Mouse (Mus musculus): ENCODE data around the gene Ndufa6.

GRCm38 (mm10) chr15:82350349-82350748 lies 3.8 kb downstream of the Ndufa6 start:
- TF ChIP-seq ZC3H11A (IDR thresholded peaks at IDR 0.05; ENCODE audit: borderline replicate concordance, low read depth, low read length) = no peak
- no peak for TF ChIP-seq ZNF384 (IDR thresholded peaks at IDR 0.05; ENCODE audit: low read depth, low read length)
- no peak for TF ChIP-seq HCFC1 (IDR thresholded peaks at IDR 0.05; ENCODE audit: borderline replicate concordance, insufficient read depth, low read length)
- no peak for TF ChIP-seq MAFK (IDR thresholded peaks at IDR 0.05; ENCODE audit: insufficient read depth, low read depth, low read length)
- no peak for TF ChIP-seq CHD2 (IDR thresholded peaks at IDR 0.05; ENCODE audit: low read depth, low read length)
